Mouse (Mus musculus): ENCODE data around the gene Soat2.

Soat2 gene

GRCm38 (mm10) chr15:102188883-102189282 lies 38.6 kb downstream of the Soat2 start:
- DNase-seq (ENCODE audit: low read depth, low spot score): no peak

- DNase-seq (ENCODE audit: low read depth, low spot score): no peak
Measured at GRCm38 (mm10) chr15:102191699-102192098, 41.4 kb downstream of the Soat2 start.

GRCm38 (mm10) chr15:102192271-102192812 lies 42.0 kb downstream of the Soat2 start:
- no peak for DNase-seq (ENCODE audit: low read depth, low spot score)

GRCm38 (mm10) chr15:102192820-102193386 lies 42.6 kb downstream of the Soat2 start:
- no peak for DNase-seq (ENCODE audit: low read depth, low spot score)

GRCm38 (mm10) chr15:102193652-102194051 lies 43.3 kb downstream of the Soat2 start:
- DNase-seq (ENCODE audit: low read depth, low spot score): no peak

- DNase-seq (ENCODE audit: low read depth, low spot score): no peak
Measured at GRCm38 (mm10) chr15:102194439-102194838, 44.1 kb downstream of the Soat2 start.

GRCm38 (mm10) chr15:102195373-102195772 lies 45.0 kb downstream of the Soat2 start:
- DNase-seq (ENCODE audit: low read depth, low spot score): no peak

GRCm38 (mm10) chr15:102198841-102199240 lies 48.5 kb downstream of the Soat2 start:
- DNase-seq (ENCODE audit: low read depth, low spot score): peak; percentile 19

GRCm38 (mm10) chr15:102202971-102203834 lies 52.9 kb downstream of the Soat2 start, which contains the start of gene Zfp740:
Zfp740 (plus strand) TSS chr15:102203249.
- DNase-seq (ENCODE audit: low read depth, low spot score): peak; percentile 97

GRCm38 (mm10) chr15:102203835-102204381 lies 53.6 kb downstream of the Soat2 start:
- peak; percentile 44 for DNase-seq (ENCODE audit: low read depth, low spot score)

GRCm38 (mm10) chr15:102204674-102205505 lies 54.6 kb downstream of the Soat2 start, which contains the start of gene Csad:
Csad (minus strand) TSS chr15:102204724.
- DNase-seq (ENCODE audit: low read depth, low spot score): no peak

GRCm38 (mm10) chr15:102205779-102206178 lies 55.5 kb downstream of the Soat2 start:
- DNase-seq (ENCODE audit: low read depth, low spot score): no peak

GRCm38 (mm10) chr15:102207351-102207750 lies 57.0 kb downstream of the Soat2 start:
- no peak for DNase-seq (ENCODE audit: low read depth, low spot score)

GRCm38 (mm10) chr15:102208092-102208561 lies 57.8 kb downstream of the Soat2 start:
- DNase-seq (ENCODE audit: low read depth, low spot score): no peak

GRCm38 (mm10) chr15:102209114-102209513 lies 58.8 kb downstream of the Soat2 start:
- no peak for DNase-seq (ENCODE audit: low read depth, low spot score)

- no peak for DNase-seq (ENCODE audit: low read depth, low spot score)
Measured at GRCm38 (mm10) chr15:102210816-102211215, 60.5 kb downstream of the Soat2 start.

GRCm38 (mm10) chr15:102211895-102212294 lies 61.6 kb downstream of the Soat2 start:
- no peak for DNase-seq (ENCODE audit: low read depth, low spot score)
